Mouse (Mus musculus) gastrocnemius, postnatal 14 days (tissue): ENCODE data around the gene Cap2. TPM values are rescaled to one million over a fixed set of nuclear protein-coding genes. Genes with fewer than 3 reads are reported as not detected.

Experiments
- DNase-seq: peaks from one replicate; pipeline ENCODE4 v3.0.0; 2021; ENCODE audit warnings: mixed read lengths
- intact Hi-C: fragments of 180-260 bp; cut with DNase I; formaldehyde crosslinking; loops from one replicate; pipeline ENCODE4 v1.15.1; 2025; ENCODE audit warnings: low total_unique reads
- total RNA-seq, 2 experiments: library from RNA; stranded (reverse); gene quantifications; 2 replicates each; pipeline ENCODE4 v1.2.3; 2021

Gene Cap2
- total RNA-seq, 2 experiments from 2014 or later, result 241 to 245 TPM

- intact Hi-C loops, result no loop called here
- no peak for DNase-seq
These were observed 46.5 kb downstream of the Cap2 start for GRCm38 (mm10) chr13:46548132-46548531.

- no peak for DNase-seq
- intact Hi-C loops, result no loop called here
These were observed 47.0 kb downstream of the Cap2 start for GRCm38 (mm10) chr13:46548600-46549179.

- intact Hi-C loops, result no loop called here
- no peak for DNase-seq
These were observed 49.0 kb downstream of the Cap2 start for GRCm38 (mm10) chr13:46550627-46551026.

- no peak for DNase-seq
- intact Hi-C loops, result no loop called here
These were observed 53.1 kb downstream of the Cap2 start for GRCm38 (mm10) chr13:46554736-46555135.

GRCm38 (mm10) chr13:46565913-46566312, 64.3 kb downstream of the Cap2 start:
- DNase-seq, result no peak
- intact Hi-C loops, result no loop called here

GRCm38 (mm10) chr13:46569469-46569868, 67.8 kb downstream of the Cap2 start:
- intact Hi-C loops, result no loop called here
- no peak for DNase-seq

GRCm38 (mm10) chr13:46571141-46571592, 69.5 kb downstream of the Cap2 start:
- DNase-seq, result peak; percentile 26
- intact Hi-C loops, result no loop called here

- intact Hi-C loops, result no loop called here
- DNase-seq, result peak; percentile 76
These were observed 70.5 kb downstream of the Cap2 start for GRCm38 (mm10) chr13:46571961-46572647.

- intact Hi-C loops, result no loop called here
- no peak for DNase-seq
These were observed 71.1 kb downstream of the Cap2 start for GRCm38 (mm10) chr13:46572648-46573163.

- intact Hi-C loops, result no loop called here
- DNase-seq, result no peak
These were observed 72.6 kb downstream of the Cap2 start for GRCm38 (mm10) chr13:46574201-46574600.

GRCm38 (mm10) chr13:46574707-46575106, 73.1 kb downstream of the Cap2 start:
- no peak for DNase-seq
- intact Hi-C loops, result no loop called here

GRCm38 (mm10) chr13:46584860-46585259, 83.2 kb downstream of the Cap2 start:
- DNase-seq, result no peak
- intact Hi-C loops, result no loop called here

- DNase-seq, result no peak
- intact Hi-C loops, result no loop called here
These were observed 86.2 kb downstream of the Cap2 start for GRCm38 (mm10) chr13:46587717-46588289.

- intact Hi-C loops, result no loop called here
- no peak for DNase-seq
These were observed 87.0 kb downstream of the Cap2 start for GRCm38 (mm10) chr13:46588606-46589005.

- intact Hi-C loops, result no loop called here
- DNase-seq, result no peak
These were observed 89.2 kb downstream of the Cap2 start for GRCm38 (mm10) chr13:46590885-46591284.

GRCm38 (mm10) chr13:46600694-46601093, 99.0 kb downstream of the Cap2 start:
- intact Hi-C loops, result no loop called here
- DNase-seq, result no peak

GRCm38 (mm10) chr13:46601386-46601785, 99.7 kb downstream of the Cap2 start:
- DNase-seq, result no peak
- intact Hi-C loops, result no loop called here

GRCm38 (mm10) chr13:46602674-46603073, 101.0 kb downstream of the Cap2 start:
- intact Hi-C loops, result no loop called here
- DNase-seq, result no peak

GRCm38 (mm10) chr13:46611033-46611432, 109.4 kb downstream of the Cap2 start:
- intact Hi-C loops, result no loop called here
- no peak for DNase-seq

- DNase-seq, result no peak
- intact Hi-C loops, result no loop called here
These were observed 112.1 kb downstream of the Cap2 start for GRCm38 (mm10) chr13:46613694-46614272.
